Mouse (Mus musculus) macrophage (primary cell): ENCODE measurements around the gene Sgms1. TPM values are rescaled to one million over a fixed set of nuclear protein-coding genes. Genes with fewer than 3 reads are reported as not detected.

Experiments used
- H3K27ac ChIP-seq: fragments of 350-480 bp; formaldehyde crosslinking; 2 replicates; pipeline ENCODE4 v1.9.0; 2021
- H3K36me3 ChIP-seq: fragments of 350-480 bp; formaldehyde crosslinking; 2 replicates; pipeline ENCODE4 v1.9.0; 2021; ENCODE audit errors: inconsistent target
- H3K4me3 ChIP-seq: fragments of 350-480 bp; formaldehyde crosslinking; 2 replicates; pipeline ENCODE4 v1.9.0; 2021; ENCODE audit errors: inconsistent target
- H3K79me2 ChIP-seq: fragments of 350-480 bp; formaldehyde crosslinking; 2 replicates; pipeline ENCODE4 v1.9.0; 2021; ENCODE audit errors: inconsistent target
- WGBS: methylation state at CpG from one replicate; pipeline ENCODE4 v1.1.7; 2026; ENCODE audit warnings: inconsistent platforms; ENCODE audit not compliant: missing documents; 5-methylcytosine and 5-hydroxymethylcytosine counted together
- polyA plus RNA-seq: library from polyadenylated mRNA; stranded (reverse); fragments of 250-400 nt; gene quantifications from 3 replicates; pipeline ENCODE4 v1.2.4, GENCODE M21; 2018; ENCODE audit warnings: inconsistent platforms

Sgms1 gene
- polyA plus RNA-seq, 1 experiment from 2014 or later: 20.7 TPM

- WGBS: 90% methylated on average over 4 of the region's 4 CpGs
- Histone ChIP-seq H3K4me3 (no peak overlapping the region), H3K79me2 (no peaks in the 10 kb centered on the region)
These were observed 76.2 kb downstream of the Sgms1 start for GRCm38 (mm10) chr19:32313304-32313703.

GRCm38 (mm10) chr19:32311762-32312161 is 77.8 kb downstream of the Sgms1 start:
- WGBS: 92% methylated on average over 5 of the region's 5 CpGs

More at GRCm38 (mm10) chr19:32313304-32313703, 76.2 kb downstream of the Sgms1 start:
- H3K27ac ChIP-seq: no peak overlapping the region
- no peaks in the 10 kb centered on the region for H3K36me3 ChIP-seq

GRCm38 (mm10) chr19:32311063-32311462 is 78.5 kb downstream of the Sgms1 start:
- 0% methylated on average over 3 of the region's 3 CpGs for WGBS
- Histone ChIP-seq H3K27ac (peak overlapping the region; percentile 40), H3K36me3 (no peaks in the 10 kb centered on the region), H3K4me3 (no peak overlapping the region), H3K79me2 (no peaks in the 10 kb centered on the region)

More at GRCm38 (mm10) chr19:32311762-32312161, 77.8 kb downstream of the Sgms1 start:
- H3K4me3 ChIP-seq: no peak overlapping the region
- peak overlapping the region; percentile 40 for H3K27ac ChIP-seq
- no peaks in the 10 kb centered on the region for H3K36me3 ChIP-seq
- H3K79me2 ChIP-seq: no peaks in the 10 kb centered on the region

- Histone ChIP-seq H3K36me3 (no peaks in the 10 kb centered on the region), H3K4me3 (no peak overlapping the region), H3K79me2 (no peaks in the 10 kb centered on the region), H3K27ac (peak overlapping the region; percentile 40)
- 93% methylated on average over 5 of the region's 5 CpGs for WGBS
These were observed 79.0 kb downstream of the Sgms1 start for GRCm38 (mm10) chr19:32310483-32310882.

- 34% methylated on average over 3 of the region's 3 CpGs for WGBS
- Histone ChIP-seq H3K36me3 (no peaks in the 10 kb centered on the region), H3K4me3 (no peak overlapping the region), H3K79me2 (no peaks in the 10 kb centered on the region), H3K27ac (no peak overlapping the region)
These were observed 80.2 kb downstream of the Sgms1 start for GRCm38 (mm10) chr19:32309346-32309745.

- 95% methylated on average over 3 of the region's 3 CpGs for WGBS
- no peak overlapping the region for H3K27ac ChIP-seq
- H3K4me3 ChIP-seq: no peak overlapping the region
- H3K79me2 ChIP-seq: no peaks in the 10 kb centered on the region
- H3K36me3 ChIP-seq: no peaks in the 10 kb centered on the region
These were observed 81.2 kb downstream of the Sgms1 start for GRCm38 (mm10) chr19:32308311-32308710.

- no peak overlapping the region for H3K4me3 ChIP-seq
- H3K27ac ChIP-seq: peak overlapping the region; percentile 75
- WGBS: 48% methylated on average over 4 of the region's 4 CpGs
These were observed 84.6 kb downstream of the Sgms1 start for GRCm38 (mm10) chr19:32304898-32305297.

GRCm38 (mm10) chr19:32304008-32304873 is 85.3 kb downstream of the Sgms1 start:
- Histone ChIP-seq H3K27ac (peak overlapping the region; percentile 75), H3K79me2 (no peaks in the 10 kb centered on the region), H3K36me3 (no peaks in the 10 kb centered on the region), H3K4me3 (no peak overlapping the region)
- WGBS: 22% methylated on average over 9 of the region's 9 CpGs

More at GRCm38 (mm10) chr19:32304898-32305297, 84.6 kb downstream of the Sgms1 start:
- Histone ChIP-seq H3K36me3 (no peaks in the 10 kb centered on the region), H3K79me2 (no peaks in the 10 kb centered on the region)

- WGBS: 75% methylated on average over 5 of the region's 5 CpGs
These were observed 86.6 kb downstream of the Sgms1 start for GRCm38 (mm10) chr19:32302835-32303381.

GRCm38 (mm10) chr19:32301568-32301967 is 87.9 kb downstream of the Sgms1 start:
- Histone ChIP-seq H3K79me2 (no peaks in the 10 kb centered on the region), H3K4me3 (no peak overlapping the region), H3K27ac (no peak overlapping the region), H3K36me3 (no peaks in the 10 kb centered on the region)
- WGBS: 98% methylated on average over 3 of the region's 3 CpGs

More at GRCm38 (mm10) chr19:32302835-32303381, 86.6 kb downstream of the Sgms1 start:
- Histone ChIP-seq H3K36me3 (no peaks in the 10 kb centered on the region), H3K4me3 (no peak overlapping the region), H3K79me2 (no peaks in the 10 kb centered on the region), H3K27ac (no peak overlapping the region)

- Histone ChIP-seq H3K27ac (no peak overlapping the region), H3K4me3 (no peak overlapping the region)
- WGBS: 44% methylated on average over 7 of the region's 7 CpGs
These were observed 91.3 kb downstream of the Sgms1 start for GRCm38 (mm10) chr19:32298221-32298620.

GRCm38 (mm10) chr19:32296863-32297262 is 92.7 kb downstream of the Sgms1 start:
- Histone ChIP-seq H3K36me3 (no peaks in the 10 kb centered on the region), H3K27ac (no peak overlapping the region), H3K79me2 (no peaks in the 10 kb centered on the region), H3K4me3 (no peak overlapping the region)
- 98% methylated on average over 7 of the region's 7 CpGs for WGBS

More at GRCm38 (mm10) chr19:32298221-32298620, 91.3 kb downstream of the Sgms1 start:
- H3K79me2 ChIP-seq: no peaks in the 10 kb centered on the region
- no peaks in the 10 kb centered on the region for H3K36me3 ChIP-seq

GRCm38 (mm10) chr19:32295581-32295980 is 93.9 kb downstream of the Sgms1 start:
- 86% methylated on average over 7 of the region's 7 CpGs for WGBS
- H3K4me3 ChIP-seq: no peak overlapping the region
- no peak overlapping the region for H3K27ac ChIP-seq
- no peaks in the 10 kb centered on the region for H3K79me2 ChIP-seq
- H3K36me3 ChIP-seq: no peaks in the 10 kb centered on the region

- H3K79me2 ChIP-seq: no peaks in the 10 kb centered on the region
- 38% methylated on average over 12 of the region's 12 CpGs for WGBS
These were observed 96.4 kb downstream of the Sgms1 start for GRCm38 (mm10) chr19:32292782-32293776.

More at GRCm38 (mm10) chr19:32292782-32293776, 96.4 kb downstream of the Sgms1 start:
- H3K36me3 ChIP-seq: no peaks in the 10 kb centered on the region
- H3K4me3 ChIP-seq: peak overlapping the region; percentile 26
- peak overlapping the region; percentile 68 for H3K27ac ChIP-seq
